Mouse (Mus musculus) liver, adult 2 months (tissue): ENCODE measurements at regions not wholly inside any gene's neighbourhood (a gene's known extent, or its start where the extent isn't known, plus 50 kb on each side); places are given as distances from the start of the nearest gene placed in this dataset.

Experiments used
- CTCF ChIP-seq: fragments of 200-500 bp; IDR thresholded peaks from 2 replicates; pipeline ENCODE4 v1.5.1; 2011; ENCODE audit warnings: low read depth, low read length, control low read depth
- POLR2A ChIP-seq: fragments of 200-500 bp; IDR thresholded peaks from 2 replicates; pipeline ENCODE4 v1.6.1; 2011; ENCODE audit warnings: low read length, control low read depth; ENCODE audit not compliant: insufficient read depth; ENCODE audit errors: extremely low read depth

DNA sequence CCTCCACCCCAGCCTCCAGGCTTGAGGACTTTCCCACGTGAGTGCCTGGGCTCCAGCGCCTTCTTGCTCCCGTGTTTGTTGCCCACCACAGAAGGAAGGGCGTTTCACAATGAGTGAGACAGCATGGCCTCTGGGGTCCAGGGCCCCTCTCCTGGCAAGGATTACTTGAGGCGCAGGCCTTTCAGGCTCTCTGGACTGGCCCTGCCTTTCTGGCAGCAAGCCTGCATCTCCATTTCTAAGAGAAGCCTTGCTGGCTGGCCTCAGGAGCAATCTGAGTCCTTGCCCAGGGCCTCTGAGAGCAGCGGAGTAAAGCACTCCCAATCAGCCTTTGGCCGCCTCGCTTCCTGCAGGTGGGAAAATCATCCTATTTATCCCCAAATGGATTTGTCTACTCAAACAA lies 145.6 kb downstream of the Pja1 start:
- TF ChIP-seq CTCF (no peak), POLR2A (no peak)
